Mouse (Mus musculus) forebrain, postnatal 0 days (tissue): ENCODE measurements at regions not wholly inside any gene's neighbourhood (a gene's known extent, or its start where the extent isn't known, plus 50 kb on each side); places are given as distances from the start of the nearest gene placed in this dataset.

Experiments
- ATAC-seq: fragments of 200-750 bp; cut with Nextera tagmentation; 2 replicates; pipeline ENCODE4 v1.8.0; 2017; ENCODE audit warnings: mild to moderate bottlenecking, moderate library complexity
- DNase-seq: peaks from one replicate; pipeline ENCODE4 v3.0.0-alpha.2; 2015
- H3K27ac ChIP-seq: fragments of 300-500 bp; sonication (generic); 2 replicates; pipeline ENCODE4 v1.5.1; 2014; ENCODE audit warnings: low read depth, mild to moderate bottlenecking, antibody characterized with exemption, low read length, moderate library complexity, mixed read lengths
- H3K27me3 ChIP-seq: fragments of 300-500 bp; sonication (generic); 2 replicates; pipeline ENCODE4 v1.6.1; 2014; ENCODE audit warnings: mild to moderate bottlenecking, low read length, mixed read lengths; ENCODE audit not compliant: insufficient read depth
- H3K36me3 ChIP-seq: fragments of 300-500 bp; sonication (generic); 2 replicates; pipeline ENCODE4 v1.6.1; 2014; ENCODE audit warnings: mild to moderate bottlenecking, moderate library complexity; ENCODE audit not compliant: insufficient read depth
- H3K4me1 ChIP-seq: fragments of 300-500 bp; sonication (generic); 2 replicates; pipeline ENCODE4 v1.6.1; 2014; ENCODE audit warnings: antibody characterized with exemption; ENCODE audit not compliant: insufficient read depth
- H3K4me2 ChIP-seq: fragments of 300-500 bp; sonication (generic); 2 replicates; pipeline ENCODE4 v1.6.1; 2014; ENCODE audit warnings: low read depth, mild to moderate bottlenecking, moderate library complexity
- H3K4me3 ChIP-seq: fragments of 300-500 bp; sonication (generic); 2 replicates; pipeline ENCODE4 v1.5.1; 2014; ENCODE audit warnings: low read depth, low read length, mixed read lengths
- H3K9ac ChIP-seq: fragments of 300-500 bp; sonication (generic); 2 replicates; pipeline ENCODE4 v1.6.1; 2014; ENCODE audit warnings: mild to moderate bottlenecking
- H3K9me3 ChIP-seq: fragments of 300-500 bp; sonication (generic); 2 replicates; pipeline ENCODE4 v1.6.1; 2016; ENCODE audit warnings: low read length
- CTCF ChIP-seq: sonication (generic); IDR thresholded peaks from 2 replicates; pipeline ENCODE4 v1.5.1; 2016; ENCODE audit warnings: antibody characterized with exemption, control low read depth, low read depth
- WGBS: fragments of 180-500 bp; shearing (Covaris S2); extraction: QIAGEN DNeasy Blood & Tissue Kit; methylation state at CpG from one replicate; pipeline ENCODE4 v1.1.7; 2014; 5-methylcytosine and 5-hydroxymethylcytosine counted together

GRCm38 (mm10) chr8:35123196-35123621, 642.4 kb upstream of the Gm19410 start:
- H3K36me3 ChIP-seq = no peaks in the 10 kb centered on the region
- peak; percentile 74 for ATAC-seq

DNA sequence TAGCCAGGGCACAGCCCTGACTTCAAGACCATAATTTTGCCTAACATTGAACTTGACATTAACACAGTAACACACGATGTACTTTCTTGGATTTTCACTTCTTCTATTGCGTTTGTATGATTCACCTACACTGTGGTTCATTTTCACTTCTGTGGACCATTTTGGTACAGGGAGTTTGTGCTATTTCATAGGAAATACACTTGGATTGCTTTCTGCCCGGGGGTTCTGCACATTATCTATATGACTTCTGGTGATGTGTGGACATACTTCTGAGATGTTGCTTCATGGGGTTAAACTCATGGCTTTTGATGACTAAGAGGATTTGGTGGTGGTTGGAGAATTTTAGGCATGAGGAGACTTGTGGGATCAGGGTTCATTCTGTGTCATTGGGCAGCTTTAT, 640.4 kb upstream of the Gm19410 start:
- Histone ChIP-seq H3K4me1 (0 out of 2 replicates have a peak, but pooled peaks cover 3% of the 10 kb centered on the region), H3K9me3 (no peaks in the 10 kb centered on the region), H3K4me3 (no peak overlapping the region), H3K27me3 (no peaks in the 10 kb centered on the region), H3K9ac (no peak overlapping the region), H3K36me3 (no peaks in the 10 kb centered on the region), H3K27ac (no peak overlapping the region), H3K4me2 (no peak overlapping the region)
- no peak for TF ChIP-seq CTCF
- 96% methylated on average over 3 of the region's 3 CpGs for WGBS
- DNase-seq (no peak), ATAC-seq (no peak)

More at GRCm38 (mm10) chr8:35123196-35123621, 642.4 kb upstream of the Gm19410 start:
- H3K4me3 ChIP-seq = peak overlapping the region; percentile 24
- 0 out of 2 replicates have a peak, but pooled peaks cover 3% of the 10 kb centered on the region for H3K4me1 ChIP-seq
- 0 out of 2 replicates have a peak overlapping the region, but pooled peaks have one; percentile 18 for H3K9ac ChIP-seq
- no peaks in the 10 kb centered on the region for H3K27me3 ChIP-seq
- TF ChIP-seq CTCF = no peak; the same call in 1 of the 2 replicates
- no peaks in the 10 kb centered on the region for H3K9me3 ChIP-seq
- WGBS = under 1% methylated on average over 14 of the region's 14 CpGs
- peak overlapping the region; percentile 42 for H3K4me2 ChIP-seq
- DNase-seq = peak; percentile 68
- no peak overlapping the region for H3K27ac ChIP-seq

GRCm38 (mm10) chr8:35132281-35132680, 633.3 kb upstream of the Gm19410 start:
- no peak for ATAC-seq
- H3K4me1 ChIP-seq = peaks cover 6% of the 10 kb centered on the region; the same call in 1 of the 2 replicates
- H3K9ac ChIP-seq = no peak overlapping the region
- H3K27ac ChIP-seq = no peak overlapping the region
- no peak for DNase-seq
- no peak overlapping the region for H3K4me3 ChIP-seq
- H3K9me3 ChIP-seq = no peaks in the 10 kb centered on the region
- H3K27me3 ChIP-seq = no peaks in the 10 kb centered on the region
- no peak for TF ChIP-seq CTCF
- no peak overlapping the region for H3K4me2 ChIP-seq
- no peaks in the 10 kb centered on the region for H3K36me3 ChIP-seq
- 97% methylated on average over 1 of the region's 1 CpGs for WGBS

- WGBS = 89% methylated on average over 7 of the region's 7 CpGs
- TF ChIP-seq CTCF = no peak
- no peak overlapping the region for H3K4me2 ChIP-seq
- no peak overlapping the region for H3K27ac ChIP-seq
- DNase-seq = no peak
- no peak for ATAC-seq
- H3K36me3 ChIP-seq = no peaks in the 10 kb centered on the region
- no peak overlapping the region for H3K4me3 ChIP-seq
- no peaks in the 10 kb centered on the region for H3K9me3 ChIP-seq
- no peak overlapping the region for H3K9ac ChIP-seq
- no peaks in the 10 kb centered on the region for H3K27me3 ChIP-seq
- H3K4me1 ChIP-seq = peaks cover 2% of the 10 kb centered on the region; the same call in 1 of the 2 replicates
Measured at GRCm38 (mm10) chr8:35135630-35136029, 630.0 kb upstream of the Gm19410 start.

GRCm38 (mm10) chr8:35136643-35137042, 628.9 kb upstream of the Gm19410 start:
- Histone ChIP-seq H3K27ac (no peak overlapping the region), H3K4me1 (no peaks in the 10 kb centered on the region), H3K9me3 (no peaks in the 10 kb centered on the region), H3K4me2 (no peak overlapping the region), H3K9ac (no peak overlapping the region), H3K36me3 (no peaks in the 10 kb centered on the region), H3K4me3 (no peak overlapping the region), H3K27me3 (no peaks in the 10 kb centered on the region)
- DNase-seq (no peak), ATAC-seq (no peak)
- TF ChIP-seq CTCF = no peak
- WGBS = 83% methylated on average over 3 of the region's 3 CpGs

- no peaks in the 10 kb centered on the region for H3K4me1 ChIP-seq
- no peak overlapping the region for H3K4me2 ChIP-seq
- no peak for TF ChIP-seq CTCF
- no peaks in the 10 kb centered on the region for H3K27me3 ChIP-seq
- H3K9me3 ChIP-seq = no peaks in the 10 kb centered on the region
- no peaks in the 10 kb centered on the region for H3K36me3 ChIP-seq
- ATAC-seq = no peak
- no peak overlapping the region for H3K27ac ChIP-seq
- 64% methylated on average over 1 of the region's 1 CpGs for WGBS
- no peak overlapping the region for H3K4me3 ChIP-seq
- H3K9ac ChIP-seq = no peak overlapping the region
- no peak for DNase-seq
Measured at GRCm38 (mm10) chr8:35140775-35141174, 624.8 kb upstream of the Gm19410 start.

GRCm38 (mm10) chr8:35143018-35143656, 622.5 kb upstream of the Gm19410 start:
- H3K9ac ChIP-seq = no peak overlapping the region
- WGBS = 39% methylated on average over 8 of the region's 8 CpGs

More at GRCm38 (mm10) chr8:35143018-35143656, 622.5 kb upstream of the Gm19410 start:
- Histone ChIP-seq H3K9me3 (no peaks in the 10 kb centered on the region), H3K36me3 (no peaks in the 10 kb centered on the region), H3K27ac (no peak overlapping the region), H3K4me2 (no peak overlapping the region), H3K4me3 (no peak overlapping the region), H3K4me1 (no peaks in the 10 kb centered on the region), H3K27me3 (no peaks in the 10 kb centered on the region)
- DNase-seq = no peak
- TF ChIP-seq CTCF = no peak
- ATAC-seq = no peak
